Mouse (Mus musculus) retina, embryonic 14.5 days (tissue): ENCODE data around the gene Rap1gds1.

Experiments
- DNase-seq: peaks from one replicate; pipeline ENCODE4 v3.0.0-alpha.2; 2015; ENCODE audit warnings: low spot score

Rap1gds1 gene

GRCm38 (mm10) chr3:139074484-139075211 is at the start of gene Rap1gds1:
Gene Rap1gds1, minus strand, starts transcription at chr3:139075201.
- DNase-seq, result peak; percentile 68

- no peak for DNase-seq
Measured at GRCm38 (mm10) chr3:139118446-139118845, 43.4 kb upstream of the Rap1gds1 start.

GRCm38 (mm10) chr3:139116733-139117337 is 41.8 kb upstream of the Rap1gds1 start:
- no peak for DNase-seq

- DNase-seq, result no peak
Measured at GRCm38 (mm10) chr3:139112335-139112973, 37.5 kb upstream of the Rap1gds1 start.

GRCm38 (mm10) chr3:139111877-139112276 is 36.9 kb upstream of the Rap1gds1 start:
- DNase-seq, result no peak

- DNase-seq, result no peak
Measured at GRCm38 (mm10) chr3:139108176-139108575, 33.2 kb upstream of the Rap1gds1 start.

GRCm38 (mm10) chr3:139103914-139104313 is 28.9 kb upstream of the Rap1gds1 start:
- DNase-seq, result no peak

GRCm38 (mm10) chr3:139103346-139103745 is 28.3 kb upstream of the Rap1gds1 start:
- no peak for DNase-seq

GRCm38 (mm10) chr3:139101941-139102340 is 26.9 kb upstream of the Rap1gds1 start:
- no peak for DNase-seq

- no peak for DNase-seq
Measured at GRCm38 (mm10) chr3:139099284-139099683, 24.3 kb upstream of the Rap1gds1 start.

- DNase-seq, result no peak
Measured at GRCm38 (mm10) chr3:139095894-139096293, 20.9 kb upstream of the Rap1gds1 start.

GRCm38 (mm10) chr3:139088526-139088925 is 13.5 kb upstream of the Rap1gds1 start:
- no peak for DNase-seq

- peak; percentile 17 for DNase-seq
Measured at GRCm38 (mm10) chr3:139083778-139084539, 9.0 kb upstream of the Rap1gds1 start.

- no peak for DNase-seq
Measured at GRCm38 (mm10) chr3:139079831-139080230, 4.8 kb upstream of the Rap1gds1 start.

GRCm38 (mm10) chr3:139078010-139078409 is 3.0 kb upstream of the Rap1gds1 start:
- DNase-seq, result no peak

GRCm38 (mm10) chr3:139076059-139076455 is 1.1 kb upstream of the Rap1gds1 start:
- peak; percentile 28 for DNase-seq

GRCm38 (mm10) chr3:139075333-139076058 is 495 bp upstream of the Rap1gds1 start:
- peak; percentile 93 for DNase-seq

- no peak for DNase-seq
Measured at GRCm38 (mm10) chr3:139073801-139074483, 1.1 kb downstream of the Rap1gds1 start.

GRCm38 (mm10) chr3:139069539-139069938 is 5.5 kb downstream of the Rap1gds1 start:
- DNase-seq, result no peak

- DNase-seq, result no peak
Measured at GRCm38 (mm10) chr3:139064076-139064475, 10.9 kb downstream of the Rap1gds1 start.

- no peak for DNase-seq
Measured at GRCm38 (mm10) chr3:139062088-139062487, 12.9 kb downstream of the Rap1gds1 start.
